Mouse (Mus musculus): Measurements from ENCODE around the gene Ttc33.

The Ttc33 gene

DNA sequence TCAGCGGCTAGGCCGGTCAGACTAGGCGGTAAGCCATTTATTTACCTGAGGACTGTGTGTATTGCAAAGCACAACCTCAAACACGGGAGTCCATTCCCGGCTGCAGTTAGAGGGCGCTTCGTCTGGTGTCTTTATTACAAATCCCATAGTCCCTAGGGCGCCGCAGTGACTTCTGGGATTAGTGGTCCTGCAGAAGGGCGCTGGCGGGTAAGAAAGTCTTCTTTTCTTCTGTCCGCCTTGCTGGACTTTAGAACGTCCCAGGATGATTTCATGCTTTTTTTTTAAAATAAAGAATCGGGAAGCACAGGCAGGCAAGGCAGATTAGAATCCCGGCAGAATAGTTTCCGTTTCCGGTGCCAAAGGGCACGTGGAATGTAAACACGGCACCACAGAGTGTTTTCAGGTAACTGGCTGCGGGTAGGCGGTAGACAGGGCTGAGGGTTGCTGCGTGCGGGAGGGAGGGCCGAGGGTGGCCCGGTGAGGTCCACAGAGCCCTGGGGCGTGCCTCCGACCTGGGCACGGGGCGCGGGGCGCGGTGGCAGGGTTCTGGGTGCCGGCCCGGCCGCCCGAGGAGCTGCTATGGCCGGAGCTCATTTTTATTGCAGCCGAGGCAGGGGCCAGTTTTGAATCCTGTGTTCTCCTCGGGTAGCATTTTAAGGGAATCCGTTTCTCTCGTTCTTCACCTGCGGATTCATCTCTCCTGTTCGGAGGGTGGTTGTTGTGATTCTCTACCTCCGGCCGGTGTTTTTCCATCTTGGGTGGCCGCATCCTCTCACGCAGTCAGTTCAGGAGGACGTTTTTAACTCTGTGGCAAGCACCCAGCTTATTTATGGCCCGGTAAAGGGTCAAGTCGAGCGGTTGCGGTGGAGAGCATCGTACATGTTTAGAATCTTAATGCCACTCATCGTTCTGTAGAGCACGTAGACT lies at the start of gene Ttc33:
Ttc33 (plus strand) TSS at position 160 of the 927 bp plus-strand sequence.
- peak; percentile 67 for DNase-seq (ENCODE audit: low read depth, low spot score)

DNA sequence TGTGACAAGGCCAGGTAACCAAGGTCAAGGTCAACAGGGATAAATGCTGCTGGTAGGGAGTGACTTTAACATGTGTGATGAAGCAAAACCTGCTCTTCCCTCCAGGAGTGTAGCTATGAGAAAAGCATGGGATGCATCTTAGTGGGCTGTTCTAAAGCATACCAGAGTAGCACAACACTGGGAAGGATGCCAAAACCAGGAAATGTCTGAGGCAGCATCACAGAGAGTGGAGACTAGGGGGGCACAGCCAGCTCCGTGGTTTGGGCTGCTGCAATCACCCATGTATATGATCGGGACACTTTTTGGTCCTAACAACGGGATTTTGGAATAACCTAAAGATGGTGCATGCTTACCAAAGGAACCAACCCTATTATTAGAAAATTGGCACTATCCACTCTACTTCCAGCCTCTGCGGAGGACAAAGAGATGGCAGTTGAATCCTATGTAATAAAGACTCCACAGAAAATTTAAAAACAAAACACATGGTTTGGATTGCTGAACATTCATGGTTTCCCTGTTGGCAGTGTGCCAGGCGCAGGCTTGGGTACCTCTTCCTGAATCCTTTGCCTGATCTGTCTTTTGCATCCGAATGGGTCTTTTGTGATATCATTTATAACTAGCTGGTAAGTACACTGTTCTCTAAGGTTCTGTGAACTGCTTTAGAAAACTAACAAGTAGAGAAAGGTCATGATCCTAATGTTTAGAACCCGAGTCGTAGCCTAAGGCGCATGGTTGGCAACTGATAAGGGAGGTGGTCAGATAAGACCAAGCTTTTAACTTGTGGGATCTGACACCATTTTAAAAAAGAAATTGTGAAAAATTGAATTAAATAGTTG lies 47.1 kb upstream of the Ttc33 start:
- DNase-seq (ENCODE audit: low read depth, low spot score), result no peak

DNA sequence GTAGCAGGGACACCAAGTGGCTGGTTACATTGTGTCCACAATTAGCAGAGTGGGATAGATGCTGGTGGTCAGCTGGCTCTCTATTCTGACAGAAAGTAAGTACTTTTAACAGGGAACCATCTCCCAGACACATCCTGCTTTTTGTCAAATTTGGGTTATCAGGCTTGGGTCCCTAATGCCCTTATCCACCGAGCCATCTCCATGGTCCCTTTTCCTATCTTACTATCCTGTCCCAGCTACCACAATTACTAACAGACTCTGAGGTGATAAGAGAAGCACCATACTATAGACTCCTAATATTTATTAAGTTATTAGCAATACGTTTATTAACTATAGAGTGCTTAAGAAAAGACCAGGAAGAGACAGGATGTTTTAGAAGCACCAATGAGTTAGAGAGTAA lies 46.0 kb upstream of the Ttc33 start:
- no peak for DNase-seq (ENCODE audit: low read depth, low spot score)

DNA sequence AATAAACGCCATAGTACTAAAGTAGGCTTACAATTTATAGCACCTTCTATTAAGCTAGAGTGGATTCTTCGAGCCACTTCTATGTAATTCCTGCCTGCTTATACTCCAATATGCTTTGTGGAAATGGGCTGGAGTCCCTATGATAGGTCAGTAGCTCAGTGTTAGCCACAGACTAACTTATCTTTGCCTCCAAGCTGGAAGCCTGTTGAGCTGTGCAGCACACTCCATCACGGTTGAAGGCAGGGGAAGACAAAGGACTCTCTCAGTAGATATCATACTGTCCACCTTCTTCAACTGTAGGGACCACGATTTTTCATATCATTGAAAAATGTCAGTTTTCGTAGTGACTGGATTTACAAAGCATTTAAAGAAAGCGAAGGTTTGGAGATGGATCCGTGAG lies 45.5 kb upstream of the Ttc33 start:
- DNase-seq (ENCODE audit: low read depth, low spot score), result no peak

DNA sequence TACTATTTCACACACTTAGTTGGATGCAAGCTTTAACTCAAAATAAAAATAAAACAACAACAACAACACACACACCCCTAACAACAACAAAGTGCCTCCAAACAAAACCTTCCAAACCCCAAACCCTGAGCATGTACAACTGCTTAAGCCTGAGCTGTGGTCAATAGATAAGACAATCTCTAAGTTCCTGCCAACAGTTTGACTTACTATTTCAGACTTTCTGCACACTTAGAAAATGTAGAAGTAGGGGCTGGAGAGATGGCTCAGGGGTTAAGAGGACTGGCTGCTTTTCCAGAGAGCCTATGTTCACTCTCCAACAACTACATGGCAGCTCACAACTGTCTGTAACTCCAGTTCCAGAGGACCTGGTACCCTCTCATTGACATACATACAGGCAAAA lies 45.0 kb upstream of the Ttc33 start:
- DNase-seq (ENCODE audit: low read depth, low spot score), result no peak

DNA sequence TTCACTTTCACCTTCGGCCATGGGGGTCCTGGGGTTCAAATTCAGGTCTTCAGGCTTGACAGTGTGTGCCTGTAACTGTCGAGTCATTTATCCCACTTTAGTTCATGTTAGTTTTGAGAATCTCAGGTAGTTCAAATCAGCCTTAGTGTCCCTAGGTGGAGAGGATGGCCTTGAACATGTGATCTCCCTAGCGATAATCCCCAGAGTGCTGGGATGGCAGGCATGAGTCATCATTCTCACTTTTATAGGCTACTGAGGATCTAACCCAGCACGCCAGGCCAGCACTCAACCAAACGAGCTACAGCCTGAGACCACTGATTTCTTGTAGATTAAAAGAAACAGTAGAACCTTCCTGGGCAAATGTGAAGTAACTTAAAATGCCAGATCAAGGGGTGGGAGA lies 43.3 kb upstream of the Ttc33 start:
- DNase-seq (ENCODE audit: low read depth, low spot score), result no peak

DNA sequence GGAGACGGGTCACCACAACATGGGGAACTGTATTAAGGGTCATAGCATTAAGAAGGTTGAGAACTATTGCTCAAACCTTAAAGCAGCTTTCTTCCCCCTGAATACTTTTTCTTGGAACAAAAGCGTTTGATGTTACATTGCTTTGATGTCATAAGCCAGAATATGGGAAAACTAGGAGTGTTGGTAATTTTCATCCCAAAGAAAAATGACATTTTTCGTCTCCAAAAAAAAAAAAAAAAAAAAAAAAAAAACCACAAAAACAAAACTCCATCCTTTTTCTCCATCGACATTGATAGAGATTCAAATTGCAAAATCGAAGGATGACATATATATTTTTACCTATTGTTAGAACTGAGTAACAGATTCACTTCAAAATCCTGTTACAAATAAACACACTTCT lies 42.6 kb upstream of the Ttc33 start:
- no peak for DNase-seq (ENCODE audit: low read depth, low spot score)

DNA sequence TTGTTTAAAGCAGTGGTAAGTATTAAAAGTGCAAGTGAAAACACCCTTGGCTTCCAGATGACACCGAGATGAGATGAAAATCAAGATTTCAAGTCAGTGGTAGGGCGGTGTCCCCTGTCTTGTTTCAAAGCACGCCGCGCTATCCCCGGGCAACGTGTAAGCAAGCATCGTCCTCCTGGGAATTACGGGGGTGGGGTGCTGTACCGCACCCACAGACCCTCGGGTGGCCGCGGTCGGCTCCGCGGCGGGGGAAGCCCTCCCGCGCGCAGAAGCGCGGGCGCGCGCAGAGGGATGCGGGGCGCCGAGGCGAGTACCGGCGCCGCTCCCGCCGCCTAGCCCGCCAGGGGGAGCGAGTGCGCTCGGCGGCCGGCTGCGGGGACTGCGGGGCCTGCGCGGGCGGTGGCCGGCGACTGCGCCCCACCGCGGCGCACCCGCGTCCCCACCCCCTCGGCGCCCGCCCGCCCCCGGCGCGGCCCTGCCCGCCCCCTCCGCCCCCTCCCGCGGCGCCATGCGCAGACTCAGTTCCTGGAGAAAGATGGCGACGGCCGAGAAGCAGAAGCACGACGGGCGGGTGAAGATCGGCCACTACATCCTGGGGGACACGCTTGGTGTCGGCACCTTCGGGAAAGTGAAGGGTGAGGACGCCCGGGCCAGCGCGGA lies 41.8 kb upstream of the Ttc33 start, which contains the start of gene Prkaa1:
Prkaa1 (plus strand) TSS at position 501 of the 660 bp plus-strand sequence.
- peak; percentile 65 for DNase-seq (ENCODE audit: low read depth, low spot score)

DNA sequence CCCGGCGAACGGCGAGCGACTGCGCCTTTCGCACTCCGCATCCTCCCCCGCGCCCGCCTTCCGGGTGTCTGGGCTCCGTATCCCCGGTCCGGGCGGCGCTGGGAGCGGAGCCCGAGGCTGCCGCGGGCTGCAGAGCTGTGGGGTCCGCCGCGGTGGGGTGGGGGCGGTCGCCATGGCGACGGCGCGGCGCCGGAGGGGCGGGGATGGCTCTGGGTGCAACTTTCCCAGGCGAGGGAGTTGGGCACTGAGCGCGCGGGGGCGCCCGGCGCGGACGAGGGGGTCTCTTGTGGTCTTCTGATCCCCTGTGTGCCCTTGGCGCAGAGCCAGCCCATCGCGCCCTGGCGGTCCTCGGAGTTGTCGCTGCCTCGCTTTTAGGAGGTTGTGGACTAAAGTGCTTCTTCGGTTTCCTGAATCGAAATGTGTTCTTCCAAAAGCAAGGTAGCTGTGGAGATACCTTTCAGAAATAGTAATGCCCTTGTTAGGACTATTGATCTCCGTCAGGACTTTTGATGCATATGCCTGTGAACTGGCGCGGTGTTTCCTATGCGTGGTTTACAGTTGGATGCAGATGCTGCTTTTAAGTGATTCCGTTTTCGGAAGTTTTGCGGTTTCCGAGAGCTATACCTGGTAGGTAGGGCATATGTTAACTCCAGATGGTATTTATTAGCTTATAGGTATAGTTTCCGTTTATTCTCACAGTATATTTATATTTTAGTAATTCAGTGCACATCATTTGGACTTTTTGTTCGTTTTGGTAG lies 41.1 kb upstream of the Ttc33 start:
- DNase-seq (ENCODE audit: low read depth, low spot score), result peak; percentile 67

DNA sequence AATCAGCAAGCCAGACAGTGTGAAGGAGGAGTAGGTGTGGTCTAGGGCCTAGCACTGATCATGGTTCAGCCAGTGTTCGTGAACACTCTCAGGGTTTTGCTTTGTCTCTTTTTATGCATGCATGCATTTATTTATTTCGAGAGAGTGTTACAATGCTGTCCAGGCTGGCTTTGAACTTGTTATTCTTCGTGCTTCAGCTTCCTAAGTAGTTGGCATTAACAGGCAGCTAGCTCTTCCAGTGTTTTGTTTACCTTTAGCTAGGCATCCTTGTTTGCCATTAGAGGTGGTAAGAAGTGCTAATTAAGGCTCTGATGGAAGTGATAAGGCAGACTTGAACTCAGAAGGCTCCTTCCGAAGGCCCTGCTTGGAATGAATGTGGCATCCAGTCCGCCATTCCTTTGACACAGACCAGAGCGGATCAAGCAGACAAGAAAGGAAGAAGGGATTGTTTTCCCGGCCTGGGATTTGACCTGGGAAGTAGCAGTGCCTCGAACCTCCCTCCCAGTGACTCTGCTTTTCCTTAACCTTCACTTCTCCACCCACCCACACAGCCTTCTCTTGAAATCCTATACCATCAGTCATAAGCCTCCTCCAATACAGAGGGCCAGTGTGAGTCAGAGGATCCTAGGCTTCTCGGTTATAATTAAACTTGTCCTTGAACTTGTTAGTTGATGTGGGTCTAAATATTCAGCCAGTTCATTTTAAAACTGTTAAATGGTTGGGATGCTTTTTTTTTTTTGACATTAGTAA lies 40.0 kb upstream of the Ttc33 start:
- DNase-seq (ENCODE audit: low read depth, low spot score), result no peak

DNA sequence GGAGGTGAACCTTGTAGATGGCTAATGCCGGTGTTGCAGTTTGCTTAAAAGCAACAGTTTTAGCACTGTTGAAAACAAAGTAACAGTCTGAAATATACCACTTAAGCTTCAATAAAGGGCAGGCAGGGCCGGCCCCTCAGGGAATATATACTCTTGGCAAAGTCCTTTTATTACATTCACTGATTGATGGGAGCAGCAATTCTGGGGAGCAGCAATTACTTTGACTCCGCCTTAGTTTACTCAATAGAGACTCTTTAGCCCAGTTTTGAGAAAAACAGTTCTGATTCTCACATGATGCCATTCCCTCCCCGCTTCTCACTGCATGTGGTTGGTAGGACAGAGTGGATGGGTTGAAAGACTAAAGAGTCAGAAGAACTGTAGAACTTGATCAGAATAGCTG lies 36.1 kb upstream of the Ttc33 start:
- peak; percentile 26 for DNase-seq (ENCODE audit: low read depth, low spot score)

DNA sequence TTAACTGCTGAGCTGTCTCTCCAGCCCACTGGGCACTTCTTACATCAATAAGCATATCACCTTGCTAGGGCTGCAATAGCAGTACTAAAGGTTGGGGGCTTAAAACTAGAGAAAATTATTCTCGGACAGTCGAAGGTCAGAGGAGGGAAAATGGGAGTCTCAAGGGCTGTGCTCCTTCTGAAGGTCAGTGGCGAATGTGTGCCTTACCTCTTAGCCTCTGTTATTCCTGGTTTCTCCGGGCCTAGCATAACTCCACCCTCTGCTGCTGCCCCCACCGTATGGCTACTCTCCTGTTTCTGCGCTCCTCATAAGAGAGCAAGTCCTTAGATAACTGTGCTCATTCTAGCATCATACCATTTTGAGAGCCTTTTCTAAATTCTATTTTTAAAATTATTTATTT lies 33.2 kb upstream of the Ttc33 start:
- DNase-seq (ENCODE audit: low read depth, low spot score), result no peak

DNA sequence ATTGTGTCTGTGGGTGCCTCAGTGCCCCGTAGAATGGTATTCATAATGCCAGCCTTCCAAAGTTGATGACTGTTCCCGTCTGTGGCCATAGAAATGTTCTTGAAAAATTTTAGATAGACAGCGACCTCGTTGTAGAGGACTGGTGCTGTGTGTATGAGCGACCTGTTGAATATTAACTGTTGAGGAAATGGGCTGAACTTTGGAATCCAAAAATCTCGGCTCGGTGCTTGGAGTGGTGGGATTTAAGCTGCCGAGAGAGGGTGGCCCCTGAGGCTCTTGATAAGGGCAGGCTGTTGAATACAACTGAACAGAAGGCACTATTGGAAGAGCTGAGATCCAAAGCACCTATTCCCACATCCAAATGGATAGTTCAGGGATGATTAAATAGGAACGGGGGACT lies 30.7 kb upstream of the Ttc33 start:
- no peak for DNase-seq (ENCODE audit: low read depth, low spot score)

DNA sequence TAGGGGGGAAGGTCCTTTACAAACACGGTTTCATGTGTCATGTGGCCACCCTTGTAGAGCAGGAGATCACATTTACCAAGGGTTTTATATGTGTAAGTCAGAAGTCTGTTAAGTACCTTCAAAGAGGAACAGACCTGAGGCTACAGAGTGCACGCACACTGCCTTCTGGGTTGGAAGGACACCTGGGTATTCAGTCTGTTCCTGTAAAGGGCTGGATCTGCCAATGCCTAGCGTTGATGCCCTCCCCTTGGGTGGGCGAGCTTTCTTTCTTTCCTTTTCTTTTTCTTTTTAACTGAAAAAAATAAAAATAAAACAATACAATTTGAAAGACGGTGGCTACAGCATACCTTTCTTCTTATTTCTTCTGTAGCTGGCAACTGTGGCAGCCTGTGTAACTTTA lies 30.2 kb upstream of the Ttc33 start:
- no peak for DNase-seq (ENCODE audit: low read depth, low spot score)

DNA sequence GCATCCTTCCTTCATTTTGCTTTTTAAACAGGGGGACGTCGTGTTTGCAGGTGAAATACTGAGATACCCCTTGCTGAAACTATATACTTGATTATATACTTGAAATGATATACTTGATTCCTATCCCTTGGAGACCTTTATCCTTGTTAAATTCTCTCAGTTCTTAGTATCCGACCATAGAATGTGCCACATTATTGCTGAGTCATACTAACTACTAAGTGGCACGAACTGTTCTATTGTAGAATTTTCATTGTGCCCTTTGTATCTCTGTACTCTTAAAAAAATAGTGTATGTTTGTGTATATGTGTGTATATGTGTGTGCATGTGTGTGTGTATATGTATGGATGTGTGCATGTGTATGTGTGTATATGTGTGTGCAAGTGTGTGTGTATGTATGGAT lies 29.0 kb upstream of the Ttc33 start:
- DNase-seq (ENCODE audit: low read depth, low spot score), result no peak

DNA sequence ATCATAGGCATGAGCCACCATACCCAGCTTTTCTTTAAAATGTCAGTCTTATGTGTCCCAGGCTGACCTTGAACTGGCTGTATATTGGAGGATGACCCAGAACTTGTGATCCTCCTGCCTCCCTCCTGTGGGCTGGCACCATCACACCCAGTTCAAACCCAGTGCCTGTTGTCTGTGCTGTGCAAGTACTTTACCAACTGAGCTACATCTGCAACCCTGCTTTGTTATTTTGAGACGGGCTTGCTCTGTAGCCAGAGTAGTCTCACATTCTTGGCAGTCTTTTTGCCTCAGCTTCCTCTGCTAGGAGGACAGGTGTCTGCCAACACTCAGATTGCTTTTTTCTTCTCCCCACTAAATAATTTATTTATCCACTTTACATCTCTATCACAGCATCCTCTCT lies 27.9 kb upstream of the Ttc33 start:
- no peak for DNase-seq (ENCODE audit: low read depth, low spot score)

DNA sequence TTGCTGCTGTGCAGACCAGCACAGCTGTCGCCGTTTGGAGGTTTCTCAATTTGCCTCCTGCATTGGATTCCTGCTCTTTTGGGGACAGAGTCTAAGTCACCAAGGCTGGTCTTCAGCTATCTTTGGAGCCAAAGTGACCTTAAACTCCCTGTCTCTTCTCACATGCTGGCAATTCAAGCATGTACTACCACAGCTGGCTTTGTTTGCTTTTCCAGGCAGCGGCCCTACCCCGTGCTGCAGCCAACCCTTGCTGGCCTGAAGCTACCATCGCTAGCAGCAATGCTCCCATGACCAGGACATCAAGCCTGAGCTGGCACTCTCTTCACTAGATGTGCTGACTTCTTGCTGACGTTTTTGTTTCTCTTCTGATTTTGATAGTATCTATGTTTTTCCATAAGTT lies 26.5 kb upstream of the Ttc33 start:
- DNase-seq (ENCODE audit: low read depth, low spot score), result no peak

DNA sequence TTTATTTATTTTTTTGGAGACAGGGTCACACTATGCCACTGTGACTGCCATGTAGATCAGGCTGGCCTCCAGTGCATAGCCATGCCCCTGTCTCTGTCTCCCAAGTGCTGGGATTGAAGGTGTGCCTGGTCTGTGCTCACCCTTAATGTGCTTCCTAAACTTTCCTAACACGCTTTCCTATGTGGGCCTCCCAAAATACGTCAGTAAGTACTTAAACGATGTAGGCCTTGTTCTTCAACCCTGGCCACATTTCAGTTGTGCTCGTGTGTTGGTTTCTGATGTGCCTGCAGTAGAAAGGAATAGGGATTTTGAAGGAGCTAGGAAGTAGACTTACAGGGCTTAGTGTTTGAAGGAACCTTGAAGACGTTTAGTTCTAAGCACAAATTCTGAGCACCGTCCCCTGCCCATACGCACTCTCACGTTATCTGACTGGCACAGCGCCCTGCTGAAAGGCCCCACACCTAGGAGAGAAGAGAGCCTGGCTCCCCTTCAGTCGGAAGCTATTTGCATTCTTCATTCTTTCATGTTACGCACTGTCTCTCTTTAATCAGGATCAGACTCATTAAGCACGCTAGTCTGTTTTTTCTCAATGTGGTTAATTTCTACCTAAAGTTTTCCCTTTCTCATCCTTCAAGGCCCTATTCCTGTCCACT lies 20.1 kb upstream of the Ttc33 start:
- DNase-seq (ENCODE audit: low read depth, low spot score), result no peak

DNA sequence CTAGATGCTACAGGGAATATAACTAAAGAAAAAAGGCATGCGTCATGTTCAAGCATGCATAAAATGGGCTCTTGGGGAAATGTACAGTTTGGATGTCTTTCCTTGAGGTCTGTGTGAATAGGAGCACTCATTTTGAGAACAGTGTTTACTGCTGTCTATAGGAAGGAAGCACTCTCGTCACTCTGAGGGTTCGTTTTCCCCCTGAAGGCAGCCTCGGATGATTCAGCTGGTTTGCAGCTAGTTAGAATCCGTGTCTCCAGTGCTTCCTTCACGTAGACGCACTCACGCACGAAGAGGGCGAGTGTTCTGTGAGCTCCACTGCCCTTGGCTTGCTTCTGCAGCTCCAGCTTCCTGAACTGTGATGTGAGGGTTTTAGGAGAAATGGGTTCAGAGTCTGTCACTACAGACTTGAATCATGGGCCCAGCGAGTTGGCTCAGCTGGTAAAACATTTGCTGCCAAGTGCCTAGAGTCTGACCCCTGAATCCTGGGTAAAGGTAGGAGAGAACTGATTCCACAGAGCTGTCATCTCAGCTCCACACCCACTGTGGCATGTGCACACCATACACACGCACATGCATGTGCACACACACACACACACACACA lies 12.0 kb upstream of the Ttc33 start:
- DNase-seq (ENCODE audit: low read depth, low spot score), result no peak
